Mouse (Mus musculus) thymus, adult 2 months (tissue): Measurements from ENCODE around the gene Cyp2a12.

ENCODE experiments used
- CTCF ChIP-seq: fragments of 200-500 bp; IDR thresholded peaks from 2 replicates; pipeline ENCODE4 v1.5.1; 2012; ENCODE audit warnings: mild to moderate bottlenecking, control low read depth, low read length, moderate library complexity, borderline replicate concordance; ENCODE audit not compliant: control insufficient read depth, poor library complexity, insufficient read depth; ENCODE audit errors: extremely low read depth
- POLR2A ChIP-seq: fragments of 200-500 bp; IDR thresholded peaks from 2 replicates; pipeline ENCODE4 v1.6.1; 2012; ENCODE audit warnings: mild to moderate bottlenecking, low read length, control low read depth, moderate library complexity; ENCODE audit not compliant: control insufficient read depth, poor library complexity, insufficient read depth; ENCODE audit errors: extremely low read depth

DNA sequence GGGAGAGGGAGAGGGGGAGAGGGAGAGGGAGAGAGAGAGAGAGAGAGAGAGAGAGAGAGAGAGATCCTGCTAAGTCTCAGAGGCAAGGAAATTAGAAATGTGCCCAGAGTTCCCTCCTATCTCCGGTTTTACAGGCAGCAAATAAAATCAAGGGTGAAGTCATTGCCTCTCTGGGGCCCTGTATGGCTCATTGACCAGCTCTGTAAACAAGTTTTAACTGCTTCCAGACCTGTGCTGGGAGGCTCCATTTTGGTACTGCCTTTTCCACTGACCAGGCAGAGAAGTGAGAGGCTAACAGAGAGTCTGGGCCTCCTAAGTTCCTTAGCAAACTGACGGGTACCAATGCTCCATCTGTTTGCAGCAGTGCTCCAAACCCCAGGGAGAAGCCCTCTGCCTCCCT is 52.7 kb downstream of the Cyp2a12 start:
- TF ChIP-seq CTCF (no peak), POLR2A (no peak)
